Mouse (Mus musculus): ENCODE results near the gene Sept6.

DNA sequence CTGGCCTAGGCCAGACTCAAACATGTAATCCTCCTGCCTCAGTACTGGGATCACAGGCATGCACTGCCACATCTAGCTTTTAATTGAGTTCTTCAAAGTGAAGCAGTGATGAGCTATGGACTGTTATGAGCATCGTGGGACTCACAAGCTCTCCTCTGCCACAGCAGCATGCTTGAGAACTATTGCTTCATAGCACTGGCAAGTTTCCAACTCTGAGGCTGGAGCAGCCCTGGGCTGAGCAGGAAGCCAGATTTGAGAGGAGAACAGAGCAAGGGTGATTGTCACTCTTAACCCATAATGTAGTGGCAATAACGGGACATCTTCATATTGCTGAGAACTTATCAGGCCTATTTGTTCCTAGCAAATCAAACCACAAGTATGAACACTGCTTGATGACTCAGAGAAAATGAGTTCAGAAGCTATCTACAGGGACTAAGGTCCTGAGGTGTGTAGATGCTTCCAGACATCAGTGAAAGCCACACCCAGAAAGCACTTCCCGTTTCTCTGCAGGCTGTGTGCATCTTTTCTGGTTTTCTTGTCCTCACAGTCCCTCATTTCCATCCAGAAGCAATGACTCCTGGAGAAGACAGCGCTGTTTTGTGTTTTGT, 51.7 kb downstream of the Sept6 start:
- no peak for TF ChIP-seq EP300 (IDR thresholded peaks at IDR 0.05; ENCODE audit: low read depth)
- TF ChIP-seq CTCF (IDR thresholded peaks at IDR 0.05; ENCODE audit: low read depth): no peak
